Mouse (Mus musculus) ES-E14 (cell line): ENCODE data around the gene Kcnt2.

Source experiments
- CHD2 ChIP-seq: IDR thresholded peaks from 2 replicates; pipeline ENCODE4 v1.6.1; 2014; ENCODE audit warnings: mild to moderate bottlenecking, low read depth, low read length, inconsistent platforms
- HCFC1 ChIP-seq: IDR thresholded peaks from 2 replicates; pipeline ENCODE4 v1.6.1; 2012; ENCODE audit warnings: low read length, inconsistent platforms, borderline replicate concordance; ENCODE audit not compliant: insufficient read depth
- ZC3H11A ChIP-seq: IDR thresholded peaks from 2 replicates; pipeline ENCODE4 v1.6.1; 2012; ENCODE audit warnings: low read depth, mild to moderate bottlenecking, inconsistent platforms, low read length, borderline replicate concordance
- ZNF384 ChIP-seq: IDR thresholded peaks from 2 replicates; pipeline ENCODE4 v1.6.1; 2012; ENCODE audit warnings: low read depth, low read length, inconsistent platforms

- TF ChIP-seq ZNF384 (no peak), HCFC1 (no peak), CHD2 (no peak), ZC3H11A (no peak)
These were observed 132.8 kb downstream of the Kcnt2 start for GRCm38 (mm10) chr1:140378791-140379190.
